Mouse (Mus musculus): Measurements from ENCODE around the gene Trhr2.
"Not testable (repeated sequence)": the region's sequence is repeated elsewhere in the genome, so short reads cannot be mapped to it uniquely, and the experiment has no call there.

Gene Trhr2

DNA sequence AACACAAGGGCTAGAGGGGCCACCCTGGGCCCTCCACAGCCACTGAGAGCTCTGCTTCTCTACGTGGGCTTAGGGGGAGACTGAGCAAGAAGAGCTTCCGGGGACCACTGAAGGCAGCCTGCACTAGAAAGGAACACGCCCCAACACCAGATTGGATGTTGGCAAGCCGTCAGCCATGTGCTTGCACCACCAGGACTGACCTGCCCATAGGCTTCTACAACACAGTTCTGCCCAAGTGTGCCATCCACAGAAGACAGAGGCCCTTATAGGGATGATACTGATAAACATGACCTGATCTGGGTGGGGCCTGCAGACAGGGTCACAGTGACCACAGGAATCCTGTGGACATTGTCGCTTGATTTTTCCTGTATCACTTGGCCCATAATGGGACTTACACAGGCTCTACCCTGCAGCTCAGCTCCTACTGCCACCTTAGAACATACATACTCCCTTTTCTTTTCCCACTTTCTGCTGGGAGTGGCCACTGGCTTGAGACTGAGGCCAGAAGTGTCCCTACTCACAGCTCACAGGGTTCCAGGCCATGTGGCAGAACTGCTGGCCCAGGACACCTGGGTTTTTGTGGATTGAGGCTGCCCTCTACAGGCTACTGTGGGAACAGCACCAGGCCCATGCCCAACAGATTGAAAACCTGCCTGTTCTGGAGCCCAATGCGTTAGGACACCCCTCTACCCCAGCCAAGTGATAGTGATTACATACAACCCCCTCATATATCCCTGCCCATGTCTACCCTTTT, 27.6 kb downstream of the Trhr2 start:
- peak; percentile 75 to 81 for DNase-seq (ENCODE audit: low read depth in 2 of 2, low spot score in 2 of 2)

DNA sequence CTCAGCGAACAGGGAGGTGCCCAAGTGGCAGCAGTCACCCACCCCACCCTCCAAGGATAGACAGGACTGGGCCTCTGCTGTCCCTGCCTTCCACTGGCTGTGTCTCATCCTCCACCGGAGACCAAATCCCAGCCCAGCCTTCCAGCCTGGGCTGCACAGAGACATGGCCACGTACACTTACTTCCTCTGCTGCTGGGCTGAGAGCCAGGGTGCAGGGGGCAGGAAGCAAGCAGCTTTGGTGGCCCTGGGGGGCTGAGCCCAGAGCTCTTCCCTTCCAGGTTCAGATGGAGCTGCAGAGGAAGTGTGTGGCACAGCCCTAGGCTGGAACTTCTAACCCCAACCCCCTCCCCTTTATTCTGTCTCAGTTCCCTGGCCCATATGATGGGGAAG, 29.4 kb downstream of the Trhr2 start:
- DNase-seq (ENCODE audit: low read depth in 2 of 2, low spot score in 2 of 2), result no peak

DNA sequence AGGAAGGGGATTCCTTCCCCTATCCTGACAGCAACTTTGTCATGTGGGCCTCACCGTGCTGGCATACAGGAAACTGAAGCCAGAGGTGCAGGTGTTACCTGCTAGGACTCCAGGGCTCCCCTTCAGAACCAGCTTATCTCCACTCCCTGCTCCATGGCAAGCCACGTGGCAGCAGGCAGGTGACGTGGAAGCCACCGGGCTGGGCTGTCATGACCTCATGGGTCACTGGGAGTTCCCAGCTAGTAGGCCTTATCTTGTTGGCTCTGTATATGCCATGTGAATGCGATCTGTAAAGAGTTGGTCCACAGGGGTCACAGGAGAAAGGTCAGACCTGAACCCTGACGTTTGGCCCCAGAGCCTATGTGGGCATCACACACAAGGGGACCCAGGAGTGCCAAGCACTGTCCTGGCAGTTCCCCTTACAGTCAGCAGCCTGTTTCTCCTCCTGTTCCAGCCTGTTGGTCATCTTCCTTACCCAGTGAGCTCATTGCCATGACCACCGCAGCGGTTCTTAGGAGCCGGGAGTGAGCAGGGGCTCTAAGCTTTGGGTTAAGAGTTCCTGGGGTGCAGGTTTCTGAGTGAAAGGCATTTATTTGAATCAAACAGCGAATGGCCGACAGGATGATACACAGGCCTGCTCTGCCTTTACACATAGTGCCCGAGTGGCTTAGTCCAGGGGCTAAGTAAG, 30.0 kb downstream of the Trhr2 start:
- DNase-seq (ENCODE audit: low read depth in 2 of 2, low spot score in 2 of 2), result no peak

DNA sequence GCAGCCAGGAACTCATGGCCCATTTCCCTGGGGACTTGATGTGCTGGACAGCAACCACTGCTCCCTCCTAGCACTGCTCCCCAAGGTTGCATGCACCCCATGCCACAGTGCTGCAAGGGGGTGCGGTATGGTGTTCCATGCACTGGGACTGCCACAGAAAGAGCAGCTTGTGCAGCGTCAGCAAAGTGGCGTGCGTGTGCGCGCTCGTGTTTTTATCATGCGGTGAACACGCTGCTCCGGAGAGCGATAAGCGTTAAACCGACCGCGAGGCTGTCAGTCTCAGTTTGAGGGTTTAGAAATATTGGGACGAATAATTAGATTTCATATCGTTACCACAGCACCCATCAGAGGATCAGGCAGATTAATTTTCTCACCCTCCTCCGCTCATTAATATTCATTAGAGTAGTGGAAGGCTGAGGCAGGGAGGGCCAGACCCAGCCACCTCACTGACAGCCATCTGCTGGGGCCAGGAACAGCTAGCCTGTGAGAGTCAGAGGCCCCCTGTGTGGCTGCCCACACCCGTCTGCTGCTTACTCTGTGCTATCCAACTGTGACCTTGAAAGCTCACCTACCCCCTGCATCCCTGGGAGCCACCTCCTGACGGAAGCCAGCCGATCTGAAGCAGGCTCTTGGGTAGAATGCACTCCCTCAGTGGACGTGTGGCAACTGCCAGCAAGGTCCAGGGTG, 30.9 kb downstream of the Trhr2 start:
- DNase-seq (ENCODE audit: low read depth in 2 of 2, low spot score in 2 of 2), result no peak

DNA sequence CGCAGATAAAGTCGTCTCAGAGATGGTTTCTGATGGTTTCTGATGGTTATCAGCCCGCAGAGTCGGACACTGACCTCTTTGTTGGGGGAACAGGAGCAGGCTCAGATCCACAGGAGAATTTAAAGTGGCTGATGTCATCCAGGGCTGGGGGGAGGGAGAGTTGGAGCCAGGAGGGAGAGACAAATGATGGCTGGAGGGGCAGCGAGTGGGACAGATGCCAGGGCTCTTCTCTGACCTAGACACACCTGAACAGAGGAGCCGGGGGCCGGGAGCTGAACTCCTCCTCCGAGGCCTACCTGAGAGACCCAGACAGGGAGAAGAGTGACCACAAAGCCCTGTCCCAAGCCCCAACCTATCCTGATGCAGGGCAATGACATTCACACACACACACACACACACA, 31.5 kb downstream of the Trhr2 start:
- no peak for DNase-seq (ENCODE audit: low read depth in 2 of 2, low spot score in 2 of 2)

DNA sequence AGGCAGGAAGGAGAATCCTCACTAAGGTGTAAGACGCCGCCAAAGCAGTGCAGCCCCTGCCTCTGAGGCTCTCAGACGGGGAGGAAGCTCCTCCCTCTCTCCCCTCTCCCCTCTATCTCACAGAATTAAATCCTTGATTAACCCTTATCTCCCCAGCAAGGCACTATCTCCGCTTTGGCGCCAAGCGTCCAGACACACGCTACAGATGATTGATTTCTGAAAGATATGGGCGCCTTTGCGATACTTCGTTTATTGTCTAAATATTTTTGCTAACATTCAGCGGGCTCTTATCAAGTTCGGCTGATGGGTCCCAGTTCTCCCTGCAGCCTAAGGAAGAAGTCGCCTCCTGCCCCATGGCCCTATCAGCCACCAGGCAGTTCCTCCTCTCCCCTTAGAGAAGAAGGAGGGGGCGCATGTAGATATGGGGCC, 34.4 kb downstream of the Trhr2 start:
- DNase-seq (ENCODE audit: low read depth in 2 of 2, low spot score in 2 of 2), result no peak

DNA sequence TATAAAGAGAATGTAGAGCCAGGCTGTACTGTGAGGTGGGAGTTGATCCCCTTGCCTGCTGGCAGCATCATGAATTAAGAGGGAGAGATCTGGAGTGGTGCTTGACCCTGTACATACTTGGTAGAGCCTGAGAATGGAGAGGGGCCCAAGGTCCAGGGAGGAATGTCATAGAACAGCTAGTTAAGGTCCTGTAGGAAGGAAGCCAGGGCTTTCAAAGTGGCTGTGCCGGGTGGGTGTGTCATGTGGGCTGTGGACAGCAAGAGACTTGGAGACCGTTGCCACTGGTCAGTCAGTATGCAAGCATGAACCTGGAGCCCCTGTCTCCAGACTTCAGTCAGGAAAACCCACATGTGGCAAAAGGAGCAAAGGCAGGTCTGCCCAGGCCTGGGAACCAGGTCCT, 35.4 kb downstream of the Trhr2 start:
- DNase-seq (ENCODE audit: low read depth in 2 of 2, low spot score in 2 of 2), result no peak

DNA sequence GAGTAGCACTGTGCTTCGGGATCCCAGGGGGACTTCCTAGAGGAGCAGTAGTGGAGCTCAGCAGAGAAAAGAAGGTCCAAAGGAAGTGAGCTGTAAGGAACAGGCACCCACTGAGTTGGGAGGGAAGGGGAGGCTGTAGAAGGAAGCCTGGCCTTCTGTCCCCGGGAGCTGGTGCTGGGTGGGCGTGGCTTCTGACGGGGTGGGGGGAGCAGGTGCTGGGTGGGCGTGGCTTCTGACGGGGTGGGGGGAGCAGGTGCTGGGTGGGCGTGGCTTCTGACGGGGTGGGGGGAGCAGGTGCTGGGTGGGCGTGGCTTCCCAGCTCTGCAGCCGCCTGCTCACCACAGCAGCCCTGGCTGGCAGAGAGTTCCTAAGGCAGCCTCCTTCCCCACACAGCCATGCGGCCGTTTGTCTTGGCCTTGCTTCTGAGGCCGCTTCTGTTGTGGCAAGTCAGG, 36.6 kb downstream of the Trhr2 start:
- DNase-seq (ENCODE audit: low read depth in 2 of 2, low spot score in 2 of 2), result not testable (repeated sequence)

DNA sequence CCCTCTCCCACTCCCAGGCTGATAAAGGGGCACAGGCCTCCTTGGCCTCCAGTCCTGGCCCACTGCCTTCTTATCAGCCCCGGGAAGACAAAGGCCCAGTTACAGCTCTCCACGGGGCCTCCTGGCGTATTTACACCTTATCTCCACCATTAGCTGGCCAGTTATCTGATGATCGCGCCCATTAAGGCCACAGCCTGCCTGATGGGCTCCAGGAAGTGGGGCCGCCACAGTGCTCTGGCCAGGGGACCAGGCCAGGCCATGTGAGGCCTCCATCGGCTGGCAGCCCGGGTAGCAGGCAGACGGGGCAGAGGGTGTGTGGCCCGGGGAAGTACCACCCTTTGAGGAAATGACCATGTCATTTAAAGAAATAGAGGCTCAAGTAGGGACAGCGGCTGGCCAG, 37.8 kb downstream of the Trhr2 start:
- no peak for DNase-seq (ENCODE audit: low read depth in 2 of 2, low spot score in 2 of 2)

DNA sequence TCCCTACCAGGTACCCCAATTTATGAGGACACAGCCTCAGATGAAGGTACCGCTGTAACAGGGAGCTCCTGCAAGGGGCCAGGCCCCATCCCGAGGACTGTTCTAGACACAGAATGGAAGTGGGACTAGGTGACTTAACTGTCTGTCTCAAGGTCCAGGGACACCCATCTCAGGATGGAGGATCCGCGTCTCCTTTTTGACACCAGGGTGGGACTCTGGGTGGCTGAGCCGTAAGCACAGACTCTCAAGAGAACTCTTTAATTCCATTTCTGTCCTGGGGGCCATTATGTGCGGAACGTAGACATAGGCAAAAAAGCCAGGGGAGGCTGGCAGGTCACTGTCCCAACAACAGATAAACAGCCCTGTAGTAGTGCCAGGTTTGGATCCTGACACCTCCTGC, 38.4 kb downstream of the Trhr2 start:
- no peak for DNase-seq (ENCODE audit: low read depth in 2 of 2, low spot score in 2 of 2)

DNA sequence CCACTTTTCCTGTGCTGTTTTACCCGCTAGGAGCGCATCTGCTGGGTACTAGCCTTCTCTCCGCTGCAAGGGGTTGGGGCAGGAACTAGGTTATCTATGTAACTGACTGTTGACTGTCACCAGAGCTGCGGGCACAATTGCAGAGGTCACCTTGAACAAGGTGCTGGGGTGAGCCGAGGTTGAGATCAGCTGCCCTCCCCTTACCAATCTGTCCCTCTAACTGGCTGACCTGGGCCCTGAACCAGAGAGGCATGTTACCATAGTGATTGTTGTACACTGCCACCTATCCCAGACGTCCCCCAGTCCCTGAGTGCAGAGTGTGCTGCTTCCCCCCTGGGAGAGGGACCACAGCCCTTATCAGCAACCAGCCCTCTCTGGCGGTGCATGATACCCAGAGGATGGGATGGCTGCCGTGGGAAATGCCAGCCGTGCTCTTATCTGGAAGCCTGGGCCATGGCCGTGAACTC, 39.1 kb downstream of the Trhr2 start:
- no peak for DNase-seq (ENCODE audit: low read depth in 2 of 2, low spot score in 2 of 2)

DNA sequence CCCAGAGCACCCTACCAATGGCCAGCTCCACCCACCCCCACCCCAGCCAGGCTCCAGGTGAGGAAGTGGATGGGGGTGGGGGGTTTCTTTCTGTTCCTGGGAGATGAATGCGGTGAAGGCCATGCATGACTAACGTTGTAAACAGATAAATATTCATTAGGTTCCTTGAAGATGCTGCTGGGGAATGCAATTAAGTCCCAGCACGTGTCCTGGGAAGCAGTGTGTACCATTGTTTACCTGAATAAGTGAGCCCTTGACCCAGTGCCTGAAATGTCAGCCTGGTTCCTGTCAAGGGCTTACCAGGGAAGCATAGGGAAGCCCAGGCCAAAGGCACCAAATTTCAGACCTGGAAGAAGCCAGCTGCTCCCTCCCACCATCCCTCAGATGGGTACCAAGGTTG, 40.0 kb downstream of the Trhr2 start:
- DNase-seq (ENCODE audit: low read depth in 2 of 2, low spot score in 2 of 2), result no peak

DNA sequence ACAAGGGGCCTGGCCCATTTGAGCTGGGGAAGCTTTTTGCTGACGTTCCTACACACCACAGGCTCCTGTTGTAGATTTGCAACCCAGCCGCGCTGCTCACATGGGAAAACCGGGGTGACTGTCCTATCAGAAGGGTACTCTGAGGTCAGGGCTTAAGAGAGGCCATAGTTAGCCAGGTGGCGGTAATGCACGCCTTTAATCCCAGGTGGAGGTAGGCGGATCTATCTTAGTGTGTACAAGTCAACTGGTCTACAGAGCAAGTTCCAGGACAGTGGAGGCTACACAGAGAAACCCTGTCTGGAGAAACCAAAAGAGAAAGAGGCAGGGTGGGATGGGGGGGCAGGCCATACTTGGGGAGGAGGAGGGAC, 40.9 kb downstream of the Trhr2 start:
- DNase-seq (ENCODE audit: low read depth in 2 of 2, low spot score in 2 of 2), result no peak

DNA sequence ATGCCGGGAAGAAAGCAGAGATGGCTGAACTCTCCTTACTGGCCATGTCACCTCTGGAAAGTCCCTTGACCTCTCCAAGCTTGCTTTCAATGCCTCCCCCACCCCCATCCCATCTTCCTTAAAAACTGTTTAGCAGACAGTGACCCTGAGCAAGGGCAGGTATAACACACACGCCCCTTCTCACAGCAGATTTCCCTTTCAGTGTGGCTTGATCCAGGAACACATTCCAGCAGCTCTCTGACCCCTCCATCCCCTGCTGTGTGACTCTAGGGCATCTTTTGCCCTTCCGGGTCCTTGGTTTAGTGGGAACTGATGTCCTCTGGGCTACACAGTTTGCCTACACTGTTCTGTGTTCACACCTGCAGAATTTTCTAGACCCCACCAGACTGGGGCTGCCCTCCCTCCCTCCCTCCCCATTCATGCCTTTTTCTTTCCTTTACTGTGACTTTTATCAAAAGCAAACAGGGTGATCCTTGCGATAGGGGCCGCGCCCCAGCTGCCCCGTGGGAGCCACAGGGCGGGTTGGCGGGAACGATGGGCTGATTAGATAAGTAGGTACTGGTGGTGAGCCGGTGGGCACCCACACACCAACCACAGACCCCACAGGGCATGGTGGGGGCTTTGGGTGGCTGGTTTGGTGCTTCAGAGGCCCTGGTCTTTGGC, 41.4 kb downstream of the Trhr2 start:
- DNase-seq (ENCODE audit: low read depth in 2 of 2, low spot score in 2 of 2), result no peak

DNA sequence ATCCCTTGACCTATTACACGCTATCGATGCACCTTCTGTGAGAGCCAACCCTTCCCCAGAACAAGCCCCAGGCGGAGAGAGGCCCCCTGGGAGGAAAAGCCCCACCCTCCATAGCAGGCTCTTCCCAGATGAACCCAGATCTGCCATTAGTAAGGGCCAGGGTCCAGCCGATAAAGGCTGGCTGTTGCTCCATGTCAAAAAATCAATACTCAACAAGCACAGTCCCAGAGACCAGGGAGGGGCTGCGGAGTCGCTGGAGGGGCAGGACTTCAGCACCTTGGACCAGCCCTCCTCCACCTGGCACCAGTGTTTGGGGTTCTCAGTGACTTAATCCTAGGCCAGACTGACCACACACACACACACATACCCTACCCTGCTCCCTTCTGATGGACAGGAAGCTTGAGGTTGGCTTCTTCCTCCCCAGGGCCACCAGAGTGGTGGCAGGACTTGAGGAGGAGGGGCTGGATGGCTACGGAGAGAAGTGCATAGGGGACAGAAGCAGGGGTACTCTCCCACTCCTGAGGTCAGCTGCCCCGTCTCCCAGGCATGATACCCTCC, 42.5 kb downstream of the Trhr2 start:
- no peak for DNase-seq (ENCODE audit: low read depth in 2 of 2, low spot score in 2 of 2)

DNA sequence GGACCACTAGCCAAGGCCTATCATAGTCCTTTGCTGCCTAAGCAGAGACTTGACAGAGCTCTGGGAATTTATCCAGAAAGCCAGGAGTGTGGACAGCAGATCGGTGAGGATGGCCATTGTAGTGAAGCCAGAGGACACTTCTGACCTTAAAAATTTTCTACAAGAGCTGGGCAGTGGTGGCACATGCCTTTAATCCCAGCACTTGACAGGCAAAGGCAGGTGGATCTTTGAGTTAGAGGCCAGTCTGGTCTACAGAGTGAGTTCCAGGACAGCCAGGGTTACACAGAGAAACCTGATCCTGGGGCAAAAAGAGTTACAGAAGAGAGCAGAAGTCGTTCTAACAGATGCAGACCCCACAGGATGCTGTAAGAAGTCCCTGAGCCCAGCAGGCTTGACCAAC, 44.1 kb downstream of the Trhr2 start:
- no peak for DNase-seq (ENCODE audit: low read depth in 2 of 2, low spot score in 2 of 2)

DNA sequence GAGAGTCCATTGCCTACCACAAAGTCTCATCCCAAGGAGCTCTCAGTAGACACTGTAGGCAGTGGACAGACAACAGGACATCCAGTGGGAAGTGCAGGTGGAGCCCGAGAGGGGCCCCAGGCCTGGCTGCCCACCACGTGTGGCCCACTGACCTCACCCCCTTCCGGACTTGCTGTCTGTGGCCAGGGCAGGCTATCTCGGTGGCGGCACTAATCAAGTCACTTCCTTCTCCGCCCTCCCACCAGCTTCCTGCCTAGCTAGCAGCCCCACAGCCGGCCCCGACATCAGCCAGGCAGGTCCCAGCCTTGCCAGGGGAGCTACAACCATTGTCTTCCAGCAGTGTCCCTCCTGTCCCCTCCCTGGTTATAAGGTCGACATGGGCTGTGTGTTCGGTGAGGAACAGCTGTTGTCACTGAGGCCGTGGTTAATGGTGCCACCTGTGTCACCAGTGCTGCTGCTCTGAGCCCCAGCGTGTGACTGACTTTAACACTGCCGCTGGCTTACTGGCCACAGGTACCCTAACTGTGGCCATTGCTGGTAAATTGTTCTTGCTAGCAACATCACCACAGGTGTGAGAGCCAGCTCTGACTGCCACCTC, 45.5 kb downstream of the Trhr2 start:
- DNase-seq (ENCODE audit: low read depth in 2 of 2, low spot score in 2 of 2), result no peak

DNA sequence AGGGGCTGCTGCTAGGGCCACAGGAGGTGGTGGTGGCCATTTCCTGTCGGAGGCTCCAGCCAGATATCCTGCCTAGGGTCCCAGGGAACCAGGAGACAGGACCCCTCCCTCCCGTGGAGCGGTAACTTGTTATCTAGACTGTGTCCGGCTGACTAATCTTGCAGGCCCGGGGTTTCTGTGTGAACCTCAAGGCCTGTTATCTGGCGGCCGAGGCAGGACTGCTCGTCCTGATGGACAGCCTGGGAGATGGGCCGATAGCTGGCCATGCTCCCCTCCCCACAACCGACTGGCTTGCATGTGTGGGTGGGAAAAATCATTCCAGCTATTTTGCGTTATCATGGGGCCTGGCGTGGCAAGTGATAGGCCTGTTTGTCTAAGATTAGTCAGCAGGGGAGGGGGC, 47.2 kb downstream of the Trhr2 start:
- DNase-seq (ENCODE audit: low read depth in 2 of 2, low spot score in 2 of 2), result no peak

DNA sequence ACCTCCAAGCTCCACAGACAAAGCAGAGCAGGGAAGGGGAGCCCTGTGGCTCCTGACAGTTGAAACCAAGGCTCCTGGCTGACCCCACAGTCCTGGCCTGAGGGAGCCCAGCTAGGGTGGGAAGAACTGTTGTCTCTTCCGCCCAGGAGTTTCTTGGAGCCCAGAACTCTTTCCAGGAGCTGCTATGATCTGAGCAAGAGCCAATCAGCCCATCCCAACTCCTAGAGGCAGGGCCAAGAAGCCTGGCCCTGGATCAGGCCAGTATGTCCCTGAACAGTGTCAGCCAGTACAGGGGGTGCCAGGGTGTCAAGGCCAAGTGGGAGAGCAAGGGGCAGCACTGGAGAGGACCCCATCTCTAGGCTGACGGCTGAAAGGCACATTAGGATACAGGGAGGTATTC, 48.0 kb downstream of the Trhr2 start:
- no peak for DNase-seq (ENCODE audit: low read depth in 2 of 2, low spot score in 2 of 2)

DNA sequence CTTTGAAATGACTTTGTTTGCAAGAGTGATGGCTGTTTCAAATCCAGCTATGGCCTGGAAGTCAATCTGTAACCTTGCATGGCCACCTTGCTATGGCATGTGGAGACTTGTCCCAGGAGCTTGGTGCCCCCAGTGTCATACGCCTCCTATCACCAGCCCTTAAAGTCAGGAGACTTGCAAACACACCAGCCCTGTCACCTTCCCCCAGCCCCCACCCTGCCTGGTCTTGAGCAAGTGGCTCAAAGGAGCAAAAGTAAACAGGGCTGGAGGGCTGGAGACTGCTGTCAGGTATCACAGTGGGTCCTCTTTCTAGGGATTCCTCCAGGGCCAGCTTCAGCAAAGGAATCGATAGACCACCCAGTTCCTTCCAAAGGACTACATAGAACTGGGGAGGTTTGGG, 49.4 kb downstream of the Trhr2 start:
- DNase-seq (ENCODE audit: low read depth in 2 of 2, low spot score in 2 of 2), result no peak

DNA sequence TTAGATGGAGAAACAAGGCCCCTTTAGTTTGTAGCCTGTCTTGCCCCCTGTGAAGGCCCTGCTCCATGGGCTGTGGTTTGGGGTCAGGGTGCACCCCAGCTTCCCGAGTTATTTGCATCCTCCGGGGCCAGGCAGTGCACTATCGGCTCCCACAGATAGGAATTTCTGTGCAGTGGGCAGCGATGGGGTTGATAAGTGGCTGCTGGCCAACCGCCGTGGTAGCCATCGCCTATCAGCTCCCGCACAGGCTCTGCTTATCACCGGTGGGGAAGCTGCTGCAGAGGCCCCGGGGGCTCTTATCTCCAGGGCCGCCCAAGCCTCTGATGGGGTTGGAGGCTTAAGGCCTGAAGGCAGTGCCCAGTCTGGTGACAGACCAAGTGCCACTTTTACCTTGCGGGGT, 51.3 kb downstream of the Trhr2 start:
- no peak for DNase-seq (ENCODE audit: low read depth in 2 of 2, low spot score in 2 of 2)
